Mouse (Mus musculus): Measurements from ENCODE around the gene Eif3l.

Eif3l gene

DNA sequence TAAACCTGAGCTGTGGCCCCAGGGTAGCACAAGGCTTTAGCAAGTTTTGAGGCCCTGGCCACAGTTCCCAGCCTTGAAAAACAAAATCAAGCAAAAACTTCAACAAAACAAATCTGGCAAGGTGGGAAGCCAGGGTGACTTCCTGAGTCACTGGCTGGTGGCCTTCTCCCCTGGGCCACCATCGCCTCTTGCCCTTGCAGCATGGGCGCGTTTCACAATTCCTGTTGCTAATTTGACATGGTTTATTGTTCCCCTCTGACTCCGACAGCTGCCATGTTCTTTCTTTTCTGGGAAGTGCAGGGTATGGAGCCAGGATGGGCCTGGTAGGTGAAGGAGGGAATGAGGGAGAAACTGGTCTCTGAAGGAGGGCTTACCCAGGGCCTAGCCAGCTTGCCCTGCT is 47.1 kb downstream of the Eif3l start:
- DNase-seq (ENCODE audit: extremely low read depth, insufficient read length, low spot score) = no peak

DNA sequence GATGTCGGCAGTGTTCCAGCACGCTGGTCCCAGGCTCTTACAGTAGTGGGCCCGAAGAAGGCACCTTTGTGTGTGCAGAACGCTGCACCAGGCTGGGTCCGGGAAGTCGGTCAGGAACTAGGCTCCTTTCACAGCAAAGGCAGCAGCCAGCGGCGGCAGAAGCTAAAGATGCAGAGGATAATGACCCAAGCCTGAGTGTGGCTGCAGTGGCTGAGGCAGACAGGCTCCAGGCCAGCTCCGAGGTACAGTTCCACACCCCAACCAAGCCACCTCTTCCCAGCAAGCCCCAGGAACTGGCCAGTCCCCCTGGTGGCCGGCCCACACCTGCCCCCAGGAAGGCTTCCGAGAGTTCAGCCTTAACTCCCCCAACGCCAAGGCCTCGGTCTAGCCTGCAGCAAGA is 47.6 kb downstream of the Eif3l start:
- DNase-seq (ENCODE audit: extremely low read depth, insufficient read length, low spot score) = no peak

DNA sequence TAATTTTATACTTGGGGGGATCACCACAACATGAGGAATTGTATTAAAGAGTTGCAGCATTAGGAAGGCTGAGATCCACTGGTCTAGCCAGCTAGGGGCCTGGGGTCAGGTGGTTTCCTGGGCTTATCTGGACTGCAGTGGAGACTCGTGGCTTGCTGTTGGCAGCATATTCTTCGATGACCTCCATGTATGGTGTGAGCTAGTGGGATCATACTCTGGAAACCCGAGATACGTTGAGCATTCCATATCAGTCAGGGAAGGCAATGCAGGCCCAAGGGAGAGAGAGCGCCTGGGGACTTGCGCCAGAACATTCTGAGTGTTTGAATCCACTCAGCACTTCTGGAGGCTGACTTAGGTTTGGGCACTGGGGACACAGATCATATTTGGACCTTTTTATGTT is 48.8 kb downstream of the Eif3l start:
- DNase-seq (ENCODE audit: extremely low read depth, insufficient read length, low spot score) = no peak

DNA sequence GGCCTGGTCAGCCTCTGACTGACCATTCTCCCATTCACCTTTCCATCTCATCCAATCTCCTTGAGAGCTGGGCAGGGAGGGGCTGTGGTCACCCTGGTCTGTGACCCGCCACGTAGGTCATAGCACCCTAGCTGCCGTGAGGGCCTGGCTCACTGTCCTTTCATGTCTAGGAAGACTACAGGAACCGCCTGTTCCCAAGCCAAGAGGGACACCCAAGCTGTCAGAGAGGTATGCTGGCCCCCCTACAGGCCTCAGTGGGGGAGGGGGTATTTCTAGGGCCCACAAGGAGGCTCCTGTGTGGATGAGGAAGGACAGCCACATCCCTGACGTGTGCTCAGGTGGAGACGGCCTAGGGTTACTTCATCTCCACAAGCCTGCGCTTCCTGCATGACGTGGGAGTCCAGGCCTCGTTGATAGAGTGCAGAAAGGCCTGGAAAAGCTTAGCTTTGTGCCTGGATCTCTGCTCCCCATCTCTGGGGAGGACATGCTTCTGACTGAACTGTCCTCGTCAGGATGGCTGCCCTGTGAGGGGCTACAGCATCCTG is 49.4 kb downstream of the Eif3l start:
- DNase-seq (ENCODE audit: extremely low read depth, insufficient read length, low spot score) = no peak

DNA sequence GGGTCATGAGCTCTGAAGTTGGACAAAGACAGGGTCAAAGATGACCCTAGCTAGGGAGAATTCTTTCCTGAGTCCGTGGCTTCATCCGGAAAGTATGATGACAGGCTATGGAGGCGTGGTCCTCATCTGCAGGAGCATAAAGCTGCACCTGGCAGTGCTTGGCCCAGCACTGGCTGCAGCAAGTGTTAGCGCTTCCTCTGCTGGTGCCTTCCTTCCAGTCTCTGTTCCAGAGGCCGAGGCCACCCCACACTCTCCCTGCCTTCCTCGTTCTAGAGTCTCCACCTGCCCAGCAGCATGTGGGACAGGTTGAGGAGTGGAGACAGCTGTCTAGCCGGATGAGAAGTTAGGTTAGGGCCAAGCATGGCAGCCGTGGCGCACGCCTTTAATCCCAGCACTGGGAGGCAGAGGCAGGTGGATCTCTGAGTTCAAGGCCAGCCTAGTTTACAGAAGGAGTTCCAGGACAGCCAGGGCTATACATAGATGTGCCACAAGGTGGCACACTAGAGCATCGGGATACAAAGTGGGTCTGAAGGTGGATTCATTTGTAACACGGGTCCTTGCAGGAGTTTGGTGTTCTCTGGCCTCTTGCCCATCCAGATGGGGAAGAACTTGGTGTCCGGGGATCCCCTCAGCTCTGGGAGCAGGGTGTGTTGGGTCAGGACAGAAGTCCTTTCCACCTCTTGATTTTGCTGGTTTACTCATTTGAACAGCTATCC is 51.4 kb downstream of the Eif3l start:
- no peak for DNase-seq (ENCODE audit: extremely low read depth, insufficient read length, low spot score)

DNA sequence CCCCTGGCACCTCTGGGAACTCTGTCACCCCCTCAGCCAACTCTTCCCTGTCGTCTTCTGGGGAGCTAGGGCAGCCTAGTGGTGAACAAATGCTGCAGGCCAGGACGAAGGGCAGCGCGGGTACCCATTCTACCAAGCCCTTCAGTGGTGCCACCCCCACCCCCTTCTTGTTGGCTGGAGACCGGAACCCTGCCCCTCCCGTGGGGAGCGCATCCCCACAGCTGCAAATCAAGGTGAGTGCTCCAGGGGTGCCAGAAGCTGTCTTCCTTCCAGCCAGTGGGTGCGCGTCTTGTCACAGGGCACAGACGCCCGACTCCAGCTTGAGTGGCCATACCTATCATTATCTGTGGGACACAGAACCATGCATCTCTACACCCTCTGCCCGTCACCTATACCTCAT is 52.1 kb downstream of the Eif3l start:
- DNase-seq (ENCODE audit: extremely low read depth, insufficient read length, low spot score) = no peak

DNA sequence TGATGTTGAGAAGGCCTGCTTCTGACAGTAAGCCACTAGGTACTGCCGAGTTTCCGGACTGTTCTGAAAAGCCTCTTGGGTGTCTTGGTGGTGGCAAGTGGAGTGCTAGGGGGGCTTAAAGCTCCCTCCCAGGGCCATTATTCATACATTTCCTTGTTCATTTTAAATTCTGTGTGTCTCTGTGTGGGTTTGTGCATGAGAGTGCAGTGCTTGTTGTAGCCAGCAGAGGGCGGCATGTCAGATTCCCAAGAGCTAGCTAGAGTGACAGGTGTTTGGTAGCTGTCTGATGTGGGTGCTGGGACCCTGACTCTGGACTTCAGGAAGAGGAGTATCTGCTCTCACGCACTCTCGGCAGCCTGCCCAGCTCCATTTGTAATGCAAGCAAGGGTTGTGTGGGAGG is 53.2 kb downstream of the Eif3l start:
- no peak for DNase-seq (ENCODE audit: extremely low read depth, insufficient read length, low spot score)

DNA sequence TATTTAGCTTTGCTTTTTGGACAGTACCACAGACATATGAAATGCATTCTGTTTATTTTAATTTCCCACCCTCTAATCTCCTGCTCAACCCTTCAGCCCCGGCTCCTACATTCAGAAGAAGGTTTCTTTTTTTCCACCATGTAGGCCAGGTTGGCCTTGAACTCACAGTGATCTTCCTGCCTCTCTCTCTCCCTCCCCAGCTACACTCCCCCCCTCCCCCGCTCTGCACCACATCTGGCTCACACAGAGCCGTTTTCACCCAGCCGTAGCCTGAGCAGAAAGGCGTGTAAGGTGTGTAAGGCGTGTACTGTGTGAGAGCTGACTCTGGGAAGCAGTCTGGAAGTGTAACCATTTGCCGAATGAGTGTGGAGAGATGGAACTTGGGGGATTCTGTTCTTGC is 54.3 kb downstream of the Eif3l start:
- DNase-seq (ENCODE audit: extremely low read depth, insufficient read length, low spot score) = no peak

DNA sequence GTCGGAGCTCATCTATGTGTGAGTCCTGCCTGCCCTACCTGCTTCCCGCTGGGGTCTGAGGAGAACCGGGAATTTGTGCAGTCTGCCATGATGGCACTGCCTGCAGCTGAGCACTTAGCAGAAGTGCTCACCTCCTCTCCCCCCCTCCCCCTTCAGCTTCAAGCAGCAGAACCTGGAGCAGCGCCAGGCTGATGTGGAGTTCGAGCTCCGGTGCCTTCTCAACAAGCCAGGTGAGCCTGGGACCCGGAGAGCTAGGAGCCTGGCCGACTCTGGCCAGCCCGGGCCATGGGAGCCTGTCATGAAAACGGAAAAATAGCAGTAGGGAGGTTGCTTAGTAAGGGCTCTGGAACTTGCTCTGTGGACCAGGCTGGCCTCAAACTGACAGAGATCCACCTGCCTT is 55.8 kb downstream of the Eif3l start:
- DNase-seq (ENCODE audit: extremely low read depth, insufficient read length, low spot score) = peak; percentile 43

DNA sequence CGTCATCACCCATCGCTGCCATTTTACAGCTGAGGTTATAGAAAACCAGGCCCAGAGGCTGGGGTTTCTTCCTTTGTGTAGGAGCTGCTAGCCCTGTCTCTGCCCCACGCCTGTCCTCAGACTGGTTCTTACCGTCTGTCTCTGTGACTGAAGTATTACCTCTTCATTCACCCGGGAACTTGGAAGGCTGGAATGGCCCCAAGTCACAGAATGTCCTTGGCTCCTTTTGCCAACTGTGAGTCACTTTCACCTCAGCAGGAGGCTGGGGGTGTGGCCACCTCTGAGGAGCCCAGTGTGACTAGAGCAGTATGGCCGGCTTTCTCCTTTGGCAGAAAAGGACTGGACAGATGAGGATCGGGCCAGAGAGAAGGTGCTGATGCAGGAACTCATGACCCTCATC is 56.5 kb downstream of the Eif3l start:
- peak; percentile 81 for DNase-seq (ENCODE audit: extremely low read depth, insufficient read length, low spot score)

DNA sequence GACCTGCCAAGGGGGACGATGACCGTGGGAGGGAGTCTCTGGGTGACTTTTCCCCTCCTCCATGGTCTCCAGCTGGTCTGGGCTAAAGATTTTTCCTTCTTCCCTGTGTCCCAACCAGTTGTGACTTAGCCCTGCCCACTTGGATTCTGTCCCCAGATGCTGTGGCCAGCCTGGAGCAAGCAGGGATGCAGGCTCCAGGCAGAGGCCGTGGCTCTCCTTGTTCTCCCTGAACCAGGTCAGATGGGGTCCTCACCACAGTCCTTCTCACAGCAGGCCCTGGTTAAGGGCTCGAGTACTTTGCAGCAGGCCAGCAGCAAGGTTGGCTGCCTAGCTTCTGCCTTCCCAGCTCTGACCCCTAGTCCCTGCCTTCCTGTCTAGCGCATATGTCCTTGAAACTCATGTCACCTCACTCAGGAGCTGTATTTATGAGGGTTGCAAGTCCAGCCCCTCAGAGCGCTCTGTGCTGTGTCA is 58.2 kb downstream of the Eif3l start:
- no peak for DNase-seq (ENCODE audit: extremely low read depth, insufficient read length, low spot score)

DNA sequence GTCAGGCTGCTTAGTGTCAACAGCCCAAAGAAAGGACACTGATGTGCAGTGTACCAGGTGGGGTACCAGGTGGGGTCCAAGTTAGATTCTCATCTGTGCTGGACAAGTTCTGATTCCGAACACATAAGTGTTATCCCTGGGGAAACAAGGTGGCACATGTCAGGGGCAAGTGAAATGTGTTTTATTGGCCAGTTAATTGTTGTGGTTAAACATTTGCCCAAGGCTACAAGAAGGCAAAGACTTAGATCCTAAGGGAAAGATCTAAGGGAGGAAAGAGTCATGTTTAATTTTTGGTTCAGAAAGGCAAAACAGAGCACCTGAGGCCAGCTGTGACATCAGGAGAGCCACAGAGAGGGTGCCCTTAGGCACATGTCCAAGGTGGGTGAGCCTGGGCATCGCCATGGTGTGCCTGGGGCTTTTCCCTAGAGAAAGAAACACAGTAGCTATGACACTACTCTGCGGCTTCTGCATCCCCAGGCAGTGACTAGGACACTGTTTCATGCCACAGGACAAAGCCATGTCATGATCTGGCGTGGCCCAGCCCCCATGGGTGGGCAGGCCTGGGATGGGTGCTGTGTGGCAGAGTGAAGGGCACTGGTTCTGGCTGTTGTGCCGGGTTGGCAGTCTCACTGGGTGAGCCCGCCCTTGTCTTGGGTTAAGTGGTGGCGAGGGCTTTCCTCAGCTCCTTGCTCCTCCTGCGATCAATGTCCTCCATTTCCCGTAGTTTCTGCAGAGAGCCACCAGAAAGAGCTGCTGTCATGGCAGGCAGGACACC is 59.7 kb downstream of the Eif3l start:
- DNase-seq (ENCODE audit: extremely low read depth, insufficient read length, low spot score) = no peak

DNA sequence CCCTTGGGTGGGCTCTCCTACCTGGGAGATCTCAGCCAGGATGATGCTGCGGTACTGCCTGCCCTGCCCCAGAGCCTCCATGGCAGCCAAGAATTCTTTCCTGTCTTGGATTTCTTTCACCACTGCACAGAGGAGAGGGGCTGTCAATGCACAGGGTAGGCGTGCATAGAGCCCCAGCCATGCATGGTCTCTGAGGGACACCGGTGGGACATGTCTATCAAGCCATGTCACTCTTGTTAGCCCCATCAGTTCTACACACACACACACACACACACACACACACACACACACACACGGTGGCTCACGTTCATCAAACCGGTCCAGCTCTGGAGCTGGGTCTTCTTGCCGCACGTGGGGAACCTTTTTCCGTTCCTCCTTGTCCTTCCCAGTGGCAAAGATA is 60.4 kb downstream of the Eif3l start:
- no peak for DNase-seq (ENCODE audit: extremely low read depth, insufficient read length, low spot score)

DNA sequence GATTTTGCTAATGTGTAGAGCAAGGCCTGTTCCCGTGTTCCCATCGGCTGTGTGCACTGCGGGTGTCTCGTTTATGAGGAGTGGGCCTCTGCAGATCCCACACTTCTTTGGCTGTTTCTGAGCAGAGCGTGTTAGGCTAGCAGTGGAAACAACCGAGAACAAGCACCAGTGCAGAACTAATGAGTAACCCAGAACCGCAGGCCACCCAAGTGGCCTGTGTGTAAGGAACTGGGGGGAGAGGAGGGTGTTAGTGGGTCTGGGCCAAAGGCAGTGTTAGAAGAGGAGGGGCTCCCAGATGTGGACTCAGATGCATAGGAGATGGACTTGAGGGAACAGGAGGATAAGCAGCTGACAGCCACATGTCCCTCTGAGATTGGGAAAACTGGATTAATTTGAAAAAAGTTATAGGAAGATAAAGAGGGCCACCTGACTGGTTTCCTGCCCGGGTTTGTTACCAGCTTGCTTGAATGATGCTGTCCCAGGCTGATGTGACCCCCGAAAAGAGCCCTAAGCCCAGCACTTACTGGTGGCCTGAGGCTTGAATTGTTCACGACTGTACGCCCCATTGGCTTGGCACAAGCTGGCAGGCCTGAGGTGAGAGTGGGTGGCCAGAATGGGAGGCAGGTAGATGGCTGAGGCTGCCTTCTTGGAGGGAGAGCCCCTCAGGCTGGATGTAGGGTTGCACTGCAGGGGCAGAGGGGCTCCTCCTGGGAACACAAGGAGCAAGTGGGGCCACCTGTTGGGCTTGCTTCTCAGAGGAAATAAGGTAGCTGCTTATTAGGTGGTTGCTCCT is 61.0 kb downstream of the Eif3l start:
- no peak for DNase-seq (ENCODE audit: extremely low read depth, insufficient read length, low spot score)

DNA sequence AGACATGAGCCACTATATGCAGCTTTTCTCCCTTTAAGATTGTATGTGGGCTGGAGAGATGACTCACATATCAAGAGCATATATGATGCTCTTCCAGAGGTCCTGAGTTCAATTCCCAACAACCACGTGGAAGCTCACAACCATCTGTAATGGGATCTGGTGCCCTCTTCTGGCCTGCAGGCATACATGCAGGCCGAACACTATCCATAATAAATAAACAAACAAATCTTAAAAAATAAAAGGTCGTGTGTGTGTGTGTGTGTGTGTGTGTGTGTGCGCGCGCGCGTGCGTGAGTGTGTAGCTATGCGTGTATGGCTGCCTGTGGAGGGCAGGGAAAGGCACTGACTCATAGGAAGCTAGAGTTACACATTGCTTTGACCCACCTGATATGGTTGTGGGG is 64.7 kb downstream of the Eif3l start:
- DNase-seq (ENCODE audit: extremely low read depth, insufficient read length, low spot score) = no peak

DNA sequence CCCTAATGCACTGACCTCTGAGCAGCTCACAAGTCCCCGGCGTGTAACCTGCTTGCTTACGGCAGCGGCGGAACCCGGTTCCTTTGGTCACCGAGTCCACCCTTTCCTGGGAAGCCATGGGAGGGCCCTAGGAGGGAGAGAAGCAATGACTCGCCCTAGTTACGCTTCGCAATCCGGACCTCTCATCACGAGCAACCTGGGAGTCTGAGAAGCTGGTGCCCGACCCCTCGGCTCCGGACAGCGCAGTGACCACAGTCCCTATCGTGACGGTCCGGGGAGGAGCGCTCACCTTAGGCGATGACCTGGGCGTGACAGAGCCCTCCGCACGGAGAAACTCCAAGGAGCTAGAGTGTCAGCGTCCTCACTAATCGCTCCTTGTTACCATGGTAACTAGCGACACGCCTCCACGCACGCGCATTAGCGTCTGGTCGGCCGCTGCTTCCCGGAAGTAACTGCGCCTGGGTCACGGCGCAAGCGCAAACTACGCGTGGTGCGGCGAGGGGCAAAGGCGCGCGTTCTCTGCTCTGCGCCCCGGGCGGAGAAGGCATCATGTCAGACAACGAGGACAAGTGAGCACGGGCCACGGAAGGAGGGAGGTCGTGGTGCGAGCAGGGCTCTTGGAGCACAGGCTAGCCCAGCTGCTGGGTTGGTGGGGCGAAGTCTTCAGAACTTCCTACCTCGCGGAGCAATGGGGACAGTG is 66.0 kb downstream of the Eif3l start, which contains the start of the genes Polr2f and 1700088E04Rik:
Gene Polr2f, plus strand, starts transcription at position 144 of the 700 bp plus-strand sequence.
Gene 1700088E04Rik, minus strand, starts transcription at position 388 of the 700 bp plus-strand sequence.
- DNase-seq (ENCODE audit: extremely low read depth, insufficient read length, low spot score) = peak; percentile 92

DNA sequence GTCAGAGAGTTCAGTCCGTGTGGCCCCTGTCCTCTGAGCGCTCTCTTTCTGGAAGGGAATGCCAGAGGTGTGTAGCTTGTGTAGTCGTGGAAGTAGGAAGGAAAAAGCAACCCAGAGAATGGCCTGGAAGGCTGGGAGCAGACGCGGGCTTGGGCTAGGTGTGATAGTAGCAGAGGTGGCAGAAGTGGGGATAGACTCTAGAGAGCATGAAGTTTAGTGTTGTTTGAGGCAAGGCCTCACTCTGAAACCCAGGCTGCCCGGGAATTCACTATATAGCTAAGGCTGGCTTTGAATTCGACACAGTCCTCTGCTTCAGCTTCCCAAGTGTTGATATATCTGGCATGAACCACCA is 66.6 kb downstream of the Eif3l start:
- DNase-seq (ENCODE audit: extremely low read depth, insufficient read length, low spot score) = no peak

DNA sequence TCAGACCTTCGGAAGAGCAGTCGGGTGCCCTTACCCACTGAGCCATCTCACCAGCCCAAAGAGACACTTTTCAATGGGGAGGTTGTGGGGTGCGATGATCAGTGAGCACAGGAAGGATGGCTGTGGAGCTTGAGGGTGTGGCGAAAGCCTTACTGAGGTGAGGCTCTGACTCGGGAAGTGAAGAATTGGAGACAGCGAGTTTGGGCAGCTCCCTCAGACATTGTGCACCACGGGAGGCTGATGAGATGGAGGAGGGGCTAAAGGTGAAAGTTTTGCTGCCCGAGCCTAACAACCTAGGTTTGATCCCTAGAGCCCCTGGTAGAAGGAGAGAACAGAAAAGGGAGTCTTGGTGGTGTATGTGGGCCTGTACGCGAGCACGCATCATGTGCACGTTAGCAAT is 68.3 kb downstream of the Eif3l start:
- DNase-seq (ENCODE audit: extremely low read depth, insufficient read length, low spot score) = no peak

All from 3134 (cell line).